10 mouse cellular contexts compared by ENCODE assay signal in the genomic region with DNA sequence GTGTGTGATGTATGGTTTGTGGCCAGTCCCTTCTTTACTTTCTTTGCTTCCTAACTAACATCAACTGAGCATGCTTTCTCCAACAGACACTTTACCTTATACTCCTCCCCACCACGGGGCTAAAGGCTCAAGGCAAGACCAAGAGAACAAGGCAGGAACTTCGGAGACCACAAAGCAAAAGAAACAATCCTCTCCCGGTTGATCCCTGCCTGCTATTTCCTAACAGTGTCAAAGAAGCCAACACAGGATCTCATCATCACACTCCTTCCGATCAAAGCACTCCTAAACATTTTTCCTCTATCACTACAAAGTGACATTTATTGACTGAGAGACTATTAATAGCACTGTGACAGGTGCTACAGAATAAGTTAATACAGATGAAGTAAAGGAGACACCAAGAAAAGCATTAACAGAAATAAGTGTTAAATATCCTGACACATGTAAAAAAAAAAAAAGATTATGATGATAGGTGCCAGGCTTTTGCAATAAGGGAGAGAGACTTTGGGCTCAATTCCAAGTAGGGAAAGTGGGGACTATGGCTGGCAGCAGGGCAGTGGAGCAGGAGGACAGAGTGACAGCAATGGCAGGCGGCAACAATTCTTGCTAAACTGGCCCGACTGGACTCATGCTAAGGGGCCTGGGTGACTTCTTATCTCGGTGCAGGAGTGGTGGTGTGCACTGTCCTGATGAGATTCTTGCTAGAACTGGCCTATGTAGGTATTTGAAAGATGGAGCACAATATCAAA.
DNase-seq lines count a peak whose midpoint lies in the region; ATAC-seq lines count a peak whose summit lies in the region.
"Had no signal": no experiment of that assay in that cellular context is flagged by ENCODE, and none has a peak within 500 bp of the region (broad histone marks: within the 10 kb centered on the region; RNA-seq: fewer than 3 reads in every experiment).

No protein-coding gene starts in this region.

- no peak overlapping the region for H3K4me3 ChIP-seq in embryonic facial prominence, embryonic 14.5 days (ENCODE audit: low read depth, low read length)
- no peak overlapping the region for H3K4me3 ChIP-seq in embryonic facial prominence, embryonic 10.5 days
- 0 out of 2 replicates have a peak overlapping the region, but pooled peaks have one; percentile 4 for H3K4me3 ChIP-seq in brown adipose tissue, adult 24 weeks (ENCODE audit: insufficient read depth, low read depth, low read length)
- no peak overlapping the region for H3K4me3 ChIP-seq in intestine, embryonic 15.5 days (replicated peaks)
- H3K4me3 ChIP-seq: midbrain, embryonic 15.5 days had no signal

- H3K27ac ChIP-seq in embryonic facial prominence, embryonic 14.5 days (replicated peaks; ENCODE audit: low read depth, low read length) = no peak overlapping the region
- no peak overlapping the region for H3K27ac ChIP-seq in embryonic facial prominence, embryonic 10.5 days (replicated peaks)
- peak overlapping the region; percentile 71 for H3K27ac ChIP-seq in brown adipose tissue, adult 24 weeks (replicated peaks; ENCODE audit: low read depth, low read length)
- H3K27ac ChIP-seq in intestine, embryonic 15.5 days = no peak overlapping the region
- H3K27ac ChIP-seq: midbrain, embryonic 15.5 days had no signal

- H3K9ac ChIP-seq in embryonic facial prominence, embryonic 14.5 days (ENCODE audit: low read depth, low read length) = no peak overlapping the region
- H3K9ac ChIP-seq in intestine, embryonic 15.5 days = no peak overlapping the region
- H3K9ac ChIP-seq: midbrain, embryonic 15.5 days had no signal

- H3K4me2 ChIP-seq in embryonic facial prominence, embryonic 14.5 days (ENCODE audit: low read depth, low read length) = no peak overlapping the region
- H3K4me2 ChIP-seq in intestine, embryonic 15.5 days (replicated peaks) = no peak overlapping the region
- H3K4me2 ChIP-seq: midbrain, embryonic 15.5 days had no signal

- peak; percentile 30; the same call in 1 of the 2 replicates for ATAC-seq in embryonic facial prominence, embryonic 14.5 days (ENCODE audit: low read depth)
- peak; percentile 96 for ATAC-seq in intestine, embryonic 15.5 days
- no peak for ATAC-seq in granulocyte monocyte progenitor cell, adult 5-6 weeks (replicated peaks; ENCODE audit: poor library complexity, severe bottlenecking)
- ATAC-seq: midbrain, embryonic 15.5 days had no signal

- H3K4me1 ChIP-seq in embryonic facial prominence, embryonic 14.5 days (ENCODE audit: control insufficient read depth, insufficient read depth, low read length) = no peaks in the 10 kb centered on the region
- no peaks in the 10 kb centered on the region for H3K4me1 ChIP-seq in embryonic facial prominence, embryonic 10.5 days
- H3K4me1 ChIP-seq in brown adipose tissue, adult 24 weeks (ENCODE audit: control insufficient read depth, insufficient read depth, insufficient read length, low read length) = no peaks in the 10 kb centered on the region
- peaks cover 3% of the 10 kb centered on the region; the same call in 1 of the 2 replicates for H3K4me1 ChIP-seq in intestine, embryonic 15.5 days (replicated peaks)

- 54% methylated on average over 7 of the region's 7 CpGs for WGBS in embryonic facial prominence, embryonic 14.5 days
- 76% methylated on average over 7 of the region's 7 CpGs for WGBS in embryonic facial prominence, embryonic 10.5 days
- WGBS in intestine, embryonic 15.5 days = 35% methylated on average over 7 of the region's 7 CpGs

- DNase-seq in embryonic facial prominence, embryonic 14.5 days (ENCODE audit: low spot score) = peak; percentile 17
- no peak for DNase-seq in embryonic facial prominence, embryonic 10.5 days (ENCODE audit: low spot score)
- DNase-seq in lung, postnatal 10 days = peak; percentile 8
- no peak for DNase-seq in layer of hippocampus, postnatal 36 days
- no peak for DNase-seq in adrenal gland, adult 2 months
- DNase-seq: kidney, postnatal 25 days had no signal

- no peaks in the 10 kb centered on the region for H3K27me3 ChIP-seq in embryonic facial prominence, embryonic 14.5 days (replicated peaks; ENCODE audit: control insufficient read depth, insufficient read depth, low read length)
- no peaks in the 10 kb centered on the region for H3K27me3 ChIP-seq in embryonic facial prominence, embryonic 10.5 days (replicated peaks; ENCODE audit: low read depth, poor library complexity, severe bottlenecking)
- H3K27me3 ChIP-seq in intestine, embryonic 15.5 days (replicated peaks) = no peaks in the 10 kb centered on the region
- H3K27me3 ChIP-seq: midbrain, embryonic 15.5 days had no signal

- H3K36me3 ChIP-seq in embryonic facial prominence, embryonic 14.5 days (ENCODE audit: control insufficient read depth, insufficient read depth, low read length) = no peaks in the 10 kb centered on the region
- H3K36me3 ChIP-seq in embryonic facial prominence, embryonic 10.5 days (replicated peaks) = no peaks in the 10 kb centered on the region
- no peaks in the 10 kb centered on the region for H3K36me3 ChIP-seq in intestine, embryonic 15.5 days
- H3K36me3 ChIP-seq: midbrain, embryonic 15.5 days had no signal

- no peaks in the 10 kb centered on the region for H3K9me3 ChIP-seq in embryonic facial prominence, embryonic 14.5 days (ENCODE audit: control insufficient read depth, low read length)
- H3K9me3 ChIP-seq in embryonic facial prominence, embryonic 10.5 days = no peaks in the 10 kb centered on the region
- H3K9me3 ChIP-seq in intestine, embryonic 15.5 days = no peaks in the 10 kb centered on the region
- H3K9me3 ChIP-seq: midbrain, embryonic 15.5 days had no signal

Comparison
In these comparisons a context has a peak if more than half of its experiments do, and no peak if none do; other contexts are left out.
1. DNase-seq: peak in embryonic facial prominence, embryonic 14.5 days (single experiment) and lung, postnatal 10 days (single experiment); none in embryonic facial prominence, embryonic 10.5 days (single experiment), layer of hippocampus, postnatal 36 days (0 of 2) and adrenal gland, adult 2 months (single experiment).